Mouse (Mus musculus) midbrain, embryonic 11.5 days (tissue): ENCODE data around the gene Gm17655. TPM values are rescaled to one million over a fixed set of nuclear protein-coding genes. Genes with fewer than 3 reads are reported as not detected.

Source experiments
- ATAC-seq: fragments of 200-750 bp; cut with Nextera tagmentation; 2 replicates; pipeline ENCODE4 v1.8.0; 2017; ENCODE audit warnings: moderate TSS enrichment, moderate library complexity; ENCODE audit not compliant: low FRiP score
- DNase-seq: peaks from one replicate; pipeline ENCODE4 v3.0.0; 2015; ENCODE audit warnings: low spot score; ENCODE audit errors: missing footprints
- H3K27ac ChIP-seq: fragments of 300-500 bp; sonication (generic); 2 replicates; pipeline ENCODE4 v1.5.1; 2014; ENCODE audit warnings: low read depth, low read length
- H3K27me3 ChIP-seq: fragments of 300-500 bp; sonication (generic); 2 replicates; pipeline ENCODE4 v1.6.1; 2014; ENCODE audit warnings: mild to moderate bottlenecking, low read length, moderate library complexity, mixed read lengths; ENCODE audit not compliant: control insufficient read depth, insufficient read depth
- H3K36me3 ChIP-seq: fragments of 300-500 bp; sonication (generic); 2 replicates; pipeline ENCODE4 v1.6.1; 2014; ENCODE audit warnings: mild to moderate bottlenecking, low read length, moderate library complexity, mixed read lengths; ENCODE audit not compliant: control insufficient read depth, insufficient read depth
- H3K4me1 ChIP-seq: fragments of 300-500 bp; sonication (generic); 2 replicates; pipeline ENCODE4 v1.6.1; 2014; ENCODE audit warnings: low read length; ENCODE audit not compliant: control insufficient read depth, insufficient read depth
- H3K4me2 ChIP-seq: fragments of 300-500 bp; sonication (generic); 2 replicates; pipeline ENCODE4 v1.6.1; 2014; ENCODE audit warnings: mild to moderate bottlenecking, moderate library complexity
- H3K4me3 ChIP-seq: fragments of 300-500 bp; sonication (generic); 2 replicates; pipeline ENCODE4 v1.5.1; 2014; ENCODE audit warnings: low read depth, low read length
- H3K9ac ChIP-seq: fragments of 300-500 bp; sonication (generic); 2 replicates; pipeline ENCODE4 v1.6.1; 2014; ENCODE audit warnings: low read length
- H3K9me3 ChIP-seq: fragments of 300-500 bp; sonication (generic); 2 replicates; pipeline ENCODE4 v1.6.1; 2016; ENCODE audit warnings: low read length; ENCODE audit not compliant: control insufficient read depth
- WGBS: fragments of 180-500 bp; shearing (Covaris S2); extraction: QIAGEN DNeasy Blood & Tissue Kit; methylation state at CpG from one replicate; pipeline ENCODE4 v1.1.7; 2014; 5-methylcytosine and 5-hydroxymethylcytosine counted together
- polyA plus RNA-seq: library from polyadenylated mRNA; unstranded; fragments of >200 nt; fragmentation: Nextera tagmentation; extraction: Ambion mirVana; gene quantifications from 2 replicates; pipeline ENCODE4 v1.2.1, GENCODE M21; 2014

Gm17655 gene
- polyA plus RNA-seq, 1 experiment from 2014 or later = 5.2 TPM

DNA sequence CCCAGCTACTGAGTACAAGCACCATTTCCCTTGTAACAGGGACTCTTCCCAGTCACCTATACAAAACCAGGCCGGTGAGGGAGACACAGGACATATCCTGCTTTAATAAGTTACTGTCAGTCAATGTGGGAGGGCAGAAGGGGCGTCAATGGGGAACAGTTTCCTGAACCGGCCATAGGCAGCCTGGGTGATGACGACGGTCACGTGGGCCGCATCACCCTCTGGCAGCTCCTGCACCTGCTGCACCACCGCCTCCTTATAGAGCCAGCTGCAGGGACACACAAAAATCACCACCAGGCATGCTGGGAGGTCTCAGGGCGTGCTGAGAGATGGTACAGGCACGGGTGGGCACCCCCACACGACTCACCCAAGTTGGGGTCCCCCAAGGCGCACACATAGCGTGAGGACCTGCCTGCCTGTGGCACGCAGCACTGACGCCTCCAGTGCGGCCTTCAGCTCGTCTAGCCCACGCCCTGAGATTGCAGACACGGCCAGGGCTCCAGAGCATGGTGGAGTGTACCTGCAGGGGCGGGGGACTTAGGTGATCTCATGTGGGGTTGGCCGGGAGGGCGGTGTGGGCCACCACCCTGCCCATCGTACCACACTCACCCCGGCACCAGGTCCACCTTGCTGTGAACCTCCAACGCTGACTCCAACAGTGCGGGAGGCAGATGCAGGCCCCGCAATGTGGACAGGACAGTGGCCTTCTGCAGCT lies 31.7 kb upstream of the Gm17655 start:
- DNase-seq = no peak
- 96% methylated on average over 27 of the region's 27 CpGs for WGBS

DNA sequence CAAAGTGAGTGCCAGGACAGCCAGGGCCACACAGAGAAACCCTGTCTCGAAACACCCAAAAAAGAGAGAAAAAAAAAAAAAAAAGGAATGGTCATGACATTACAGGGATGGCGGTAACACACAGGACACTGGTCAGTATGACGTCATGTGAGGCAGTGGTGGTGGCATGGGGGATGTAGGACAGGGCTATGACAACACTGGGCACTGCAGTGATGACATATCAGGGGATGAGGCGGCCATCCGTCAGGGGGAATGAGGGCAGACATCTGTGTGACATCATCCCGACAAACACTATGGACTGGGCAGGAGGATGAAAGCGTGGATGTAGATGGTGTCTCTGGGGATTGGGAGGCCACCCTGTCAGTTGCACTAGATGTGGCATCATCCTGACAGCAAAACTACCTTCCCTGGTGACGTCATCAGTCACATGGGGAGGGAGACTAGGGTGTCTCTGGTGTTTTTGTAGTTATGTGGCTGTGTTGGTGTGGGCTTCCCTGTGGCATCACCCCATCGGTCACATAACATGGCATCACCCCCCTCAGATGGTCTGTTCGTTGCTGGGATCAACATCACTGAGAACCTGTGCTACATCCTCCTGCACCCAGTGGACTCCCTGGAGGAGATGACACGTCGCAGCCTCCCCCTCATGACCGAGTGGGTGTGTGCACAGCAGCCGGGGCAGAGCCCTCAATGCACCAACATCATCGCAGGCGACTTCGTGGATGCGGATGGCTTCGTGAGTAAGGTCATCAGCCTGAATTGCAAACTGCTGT lies 30.7 kb upstream of the Gm17655 start:
- Histone ChIP-seq H3K4me1 (peaks cover 23% of the 10 kb centered on the region), H3K27ac (no peak overlapping the region), H3K36me3 (peaks cover 26% of the 10 kb centered on the region; the same call in 1 of the 2 replicates), H3K9ac (no peak overlapping the region), H3K4me2 (no peak overlapping the region), H3K4me3 (no peak overlapping the region), H3K27me3 (peaks cover 5% of the 10 kb centered on the region; the same call in 1 of the 2 replicates), H3K9me3 (no peaks in the 10 kb centered on the region)
- DNase-seq (no peak), ATAC-seq (no peak)
- 95% methylated on average over 19 of the region's 19 CpGs for WGBS

More for the DNA sequence above, 31.7 kb upstream of the Gm17655 start:
- no peak for ATAC-seq
- no peak overlapping the region for H3K4me3 ChIP-seq
- H3K27ac ChIP-seq = no peak overlapping the region
- peaks cover 26% of the 10 kb centered on the region; the same call in 1 of the 2 replicates for H3K36me3 ChIP-seq
- peaks cover 5% of the 10 kb centered on the region; the same call in 1 of the 2 replicates for H3K27me3 ChIP-seq
- H3K4me1 ChIP-seq = peaks cover 23% of the 10 kb centered on the region
- H3K9ac ChIP-seq = no peak overlapping the region
- no peaks in the 10 kb centered on the region for H3K9me3 ChIP-seq
- no peak overlapping the region for H3K4me2 ChIP-seq

GRCm38 (mm10) chr5:110102429-110102828 lies 30.1 kb upstream of the Gm17655 start:
- H3K4me2 ChIP-seq = no peak overlapping the region
- no peak overlapping the region for H3K9ac ChIP-seq
- H3K27ac ChIP-seq = no peak overlapping the region
- DNase-seq (no peak), ATAC-seq (no peak)
- peaks cover 26% of the 10 kb centered on the region; the same call in 1 of the 2 replicates for H3K36me3 ChIP-seq
- no peak overlapping the region for H3K4me3 ChIP-seq
- peaks cover 23% of the 10 kb centered on the region for H3K4me1 ChIP-seq
- peaks cover 5% of the 10 kb centered on the region; the same call in 1 of the 2 replicates for H3K27me3 ChIP-seq
- 95% methylated on average over 13 of the region's 13 CpGs for WGBS
- no peaks in the 10 kb centered on the region for H3K9me3 ChIP-seq

DNA sequence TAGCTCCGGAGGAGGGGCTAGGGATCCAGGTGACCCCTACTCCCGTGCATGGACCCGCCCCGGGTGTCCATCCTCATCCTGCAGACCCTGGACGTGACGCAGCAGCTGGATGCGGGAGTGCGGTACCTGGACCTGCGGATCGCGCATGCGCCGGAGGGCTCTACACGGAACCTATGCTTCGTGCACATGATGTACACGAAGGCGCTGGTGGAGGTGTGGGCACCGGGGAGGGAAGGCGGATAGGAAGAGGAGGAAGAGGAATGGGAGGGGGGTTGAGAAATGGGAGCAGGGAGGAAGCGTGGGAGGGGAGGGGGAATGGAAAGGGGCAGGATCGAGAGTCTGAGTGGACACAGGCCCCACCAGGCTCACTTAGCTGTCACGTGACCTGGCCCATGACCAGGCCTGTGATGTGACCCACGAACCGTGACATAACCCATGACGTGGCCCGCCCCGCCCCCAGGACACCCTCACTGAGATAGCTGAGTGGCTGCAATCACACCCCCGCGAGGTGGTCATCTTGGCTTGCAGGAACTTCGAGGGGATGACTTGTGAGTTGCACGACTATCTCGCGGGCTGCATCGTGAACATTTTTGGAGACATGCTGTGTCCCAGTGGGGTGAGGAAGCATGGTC lies 29.5 kb upstream of the Gm17655 start:
- H3K27ac ChIP-seq = no peak overlapping the region
- H3K9ac ChIP-seq = 0 out of 2 replicates have a peak overlapping the region, but pooled peaks have one; percentile 9
- H3K9me3 ChIP-seq = no peaks in the 10 kb centered on the region
- peak overlapping the region; percentile 49 for H3K4me2 ChIP-seq
- WGBS = 19% methylated on average over 34 of the region's 34 CpGs
- H3K4me1 ChIP-seq = peaks cover 20% of the 10 kb centered on the region
- peak; percentile 88 for DNase-seq
- H3K4me3 ChIP-seq = peak overlapping the region; percentile 23
- peak; percentile 36 for ATAC-seq
- peaks cover 26% of the 10 kb centered on the region; the same call in 1 of the 2 replicates for H3K36me3 ChIP-seq
- H3K27me3 ChIP-seq = peaks cover 5% of the 10 kb centered on the region; the same call in 1 of the 2 replicates

- H3K4me1 ChIP-seq = peaks cover 15% of the 10 kb centered on the region
- no peaks in the 10 kb centered on the region for H3K9me3 ChIP-seq
- peaks cover 5% of the 10 kb centered on the region; the same call in 1 of the 2 replicates for H3K27me3 ChIP-seq
- H3K4me3 ChIP-seq = peak overlapping the region; percentile 23
- ATAC-seq = peak; percentile 34
- WGBS = 1% methylated on average over 34 of the region's 37 CpGs
- peak overlapping the region; percentile 49 for H3K4me2 ChIP-seq
- DNase-seq = no peak
- H3K27ac ChIP-seq = no peak overlapping the region
- H3K9ac ChIP-seq = no peak overlapping the region
- peaks cover 26% of the 10 kb centered on the region; the same call in 1 of the 2 replicates for H3K36me3 ChIP-seq
These were observed 28.8 kb upstream of the Gm17655 start for GRCm38 (mm10) chr5:110100921-110101631.

DNA sequence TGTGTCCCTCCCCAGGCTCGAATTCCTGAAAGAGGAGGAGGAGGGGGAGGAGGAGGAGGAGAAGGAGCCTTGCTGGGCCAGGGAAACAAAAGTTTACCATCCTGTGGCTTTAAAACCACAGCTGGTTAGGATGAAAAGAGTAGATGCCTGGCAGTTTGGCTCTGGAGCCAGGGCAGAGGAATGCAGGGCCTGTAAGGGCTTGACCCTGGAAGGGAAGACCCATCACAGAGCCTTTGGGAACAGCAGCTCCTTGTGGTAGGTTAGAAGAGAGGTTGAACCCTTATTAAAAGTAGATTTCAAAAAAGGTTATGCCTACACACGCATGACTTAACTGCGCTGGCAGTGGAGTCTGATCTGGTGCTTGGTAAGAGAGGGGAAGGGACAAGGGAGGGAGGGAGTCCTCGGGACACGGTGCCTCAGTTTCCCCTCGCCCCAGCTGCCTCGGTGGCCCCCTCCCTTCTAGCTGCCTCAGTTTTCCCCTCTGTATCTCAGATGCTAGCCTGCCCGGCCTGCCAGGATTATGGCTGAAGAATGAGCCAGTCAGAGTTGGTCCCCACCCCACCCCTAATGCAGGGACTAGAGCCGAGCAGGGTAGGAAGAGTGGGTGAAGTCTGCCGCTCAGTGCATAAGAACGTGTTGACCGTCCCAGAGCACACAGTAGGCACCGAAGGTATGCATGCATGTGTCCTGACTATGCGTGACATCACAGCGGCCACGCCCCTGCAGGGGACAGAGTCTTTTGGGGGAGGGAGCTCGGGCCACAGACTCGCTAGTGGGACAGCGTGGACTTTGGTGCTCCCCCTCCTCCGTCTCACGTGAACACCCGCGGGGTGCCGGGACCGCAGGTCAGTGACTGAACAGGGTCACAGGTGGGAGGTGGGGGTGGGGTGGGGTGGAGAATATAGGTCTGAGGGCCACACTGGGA lies 27.6 kb upstream of the Gm17655 start, which contains the start of gene Plcxd1:
Gene Plcxd1, plus strand, starts transcription at position 314 of the 925 bp plus-strand sequence.
- H3K4me3 ChIP-seq = peak within 1 kb of the TSS; percentile 23; the same call in 1 of the 2 replicates
- H3K27ac ChIP-seq = no peak within 1 kb of the TSS

GRCm38 (mm10) chr5:110098991-110099477 lies 26.7 kb upstream of the Gm17655 start:
- Histone ChIP-seq H3K27me3 (peaks cover 5% of the 10 kb centered on the region; the same call in 1 of the 2 replicates), H3K36me3 (peaks cover 12% of the 10 kb centered on the region; the same call in 1 of the 2 replicates), H3K9me3 (no peaks in the 10 kb centered on the region), H3K4me3 (no peak overlapping the region), H3K4me1 (peaks cover 16% of the 10 kb centered on the region), H3K4me2 (no peak overlapping the region), H3K27ac (no peak overlapping the region), H3K9ac (no peak overlapping the region)
- ATAC-seq (no peak), DNase-seq (no peak)
- WGBS = 23% methylated on average over 1 of the region's 1 CpGs

More for the DNA sequence above, 27.6 kb upstream of the Gm17655 start, which contains the start of gene Plcxd1:
- DNase-seq = peak; percentile 89
- Histone ChIP-seq H3K36me3 (peaks cover 21% of the 10 kb centered on the region; the same call in 1 of the 2 replicates), H3K27me3 (peaks cover 5% of the 10 kb centered on the region; the same call in 1 of the 2 replicates), H3K4me2 (peak within 1 kb of the TSS; percentile 49), H3K9ac (no peak within 1 kb of the TSS), H3K9me3 (no peaks in the 10 kb centered on the region), H3K4me1 (peaks cover 15% of the 10 kb centered on the region)
- peak; percentile 12; the same call in 1 of the 2 replicates for ATAC-seq
- WGBS = 4% methylated on average over 25 of the region's 25 CpGs
